Comparison of ENCODE assay signal across 9 mouse cellular contexts in genomic region chr15:6873807-6874600, GRCm38 (mm10). TPM values are rescaled to one million over a fixed set of nuclear protein-coding genes. Genes with fewer than 3 reads are reported as not detected.
DNase-seq lines count a peak whose midpoint lies in the region; ATAC-seq lines count a peak whose summit lies in the region.
"Had no signal": no experiment of that assay in that cellular context is flagged by ENCODE, and none has a peak within 500 bp of the region (broad histone marks: within the 10 kb centered on the region; RNA-seq: fewer than 3 reads in every experiment).

No protein-coding gene starts in this region.

- no peaks in the 10 kb centered on the region for H3K9me3 ChIP-seq in embryonic facial prominence, embryonic 14.5 days (ENCODE audit: control insufficient read depth, low read length)
- H3K9me3 ChIP-seq in heart, embryonic 14.5 days (ENCODE audit: control insufficient read depth, low read length), result no peaks in the 10 kb centered on the region
- H3K9me3 ChIP-seq in kidney, embryonic 16.5 days (ENCODE audit: low read length), result no peaks in the 10 kb centered on the region
- H3K9me3 ChIP-seq in stomach, embryonic 14.5 days (ENCODE audit: control insufficient read depth, low read depth, low read length), result no peaks in the 10 kb centered on the region
- H3K9me3 ChIP-seq: G1E had no signal

- WGBS in embryonic facial prominence, embryonic 14.5 days, result 2% methylated on average over 24 of the region's 52 CpGs
- WGBS in heart, embryonic 14.5 days, result under 1% methylated on average over 52 of the region's 52 CpGs
- under 1% methylated on average over 52 of the region's 52 CpGs for WGBS in kidney, embryonic 16.5 days
- WGBS in stomach, embryonic 14.5 days, result 2% methylated on average over 52 of the region's 52 CpGs

- H3K9ac ChIP-seq in embryonic facial prominence, embryonic 14.5 days (ENCODE audit: low read depth, low read length), result peak overlapping the region; percentile 53
- H3K9ac ChIP-seq in heart, embryonic 14.5 days (ENCODE audit: low read length), result peak overlapping the region; percentile 80
- H3K9ac ChIP-seq in kidney, embryonic 16.5 days (replicated peaks; ENCODE audit: low read length), result peak overlapping the region; percentile 64
- H3K9ac ChIP-seq in stomach, embryonic 14.5 days (replicated peaks; ENCODE audit: low read depth, low read length), result peak overlapping the region; percentile 25

- no peaks in the 10 kb centered on the region for H3K36me3 ChIP-seq in embryonic facial prominence, embryonic 14.5 days (ENCODE audit: control insufficient read depth, insufficient read depth, low read length)
- H3K36me3 ChIP-seq in heart, embryonic 14.5 days (ENCODE audit: control insufficient read depth, insufficient read depth, low read length), result no peaks in the 10 kb centered on the region
- no peaks in the 10 kb centered on the region for H3K36me3 ChIP-seq in kidney, embryonic 16.5 days (ENCODE audit: insufficient read depth, low read length)
- no peaks in the 10 kb centered on the region for H3K36me3 ChIP-seq in stomach, embryonic 14.5 days (ENCODE audit: control insufficient read depth, insufficient read depth, low read length)
- H3K36me3 ChIP-seq: G1E had no signal

- 0 out of 2 replicates have a peak, but pooled peaks cover 3% of the 10 kb centered on the region for H3K4me1 ChIP-seq in embryonic facial prominence, embryonic 14.5 days (ENCODE audit: control insufficient read depth, insufficient read depth, low read length)
- H3K4me1 ChIP-seq in heart, embryonic 14.5 days (ENCODE audit: control insufficient read depth in 2 of 2, insufficient read depth in 2 of 2, low read length in 2 of 2), result peaks cover 11 to 14% of the 10 kb centered on the region in 2 experiments
- H3K4me1 ChIP-seq in kidney, embryonic 16.5 days (ENCODE audit: insufficient read depth, low read length), result peaks cover 12% of the 10 kb centered on the region
- H3K4me1 ChIP-seq in stomach, embryonic 14.5 days (ENCODE audit: control insufficient read depth, insufficient read depth, low read length), result 0 out of 2 replicates have a peak, but pooled peaks cover 4% of the 10 kb centered on the region

- no peak overlapping the region for H3K27ac ChIP-seq in embryonic facial prominence, embryonic 14.5 days (replicated peaks; ENCODE audit: low read depth, low read length)
- peak overlapping the region; percentile 14 to 37; a peak in 2 of 4 replicates for H3K27ac ChIP-seq in heart, embryonic 14.5 days (replicated peaks in 1 of 2; ENCODE audit: control insufficient read depth in 1 of 2, insufficient read depth in 1 of 2, low read depth in 2 of 2, low read length in 2 of 2)
- no peak overlapping the region for H3K27ac ChIP-seq in kidney, embryonic 16.5 days (ENCODE audit: low read length)
- H3K27ac ChIP-seq in stomach, embryonic 14.5 days (ENCODE audit: low read length), result no peak overlapping the region

- peak; percentile 14 for DNase-seq in layer of hippocampus, adult 9-11 months
- no peak for DNase-seq in layer of hippocampus, adult 18-20 months (ENCODE audit: low spot score in 2 of 2)
- peak; percentile 43 for DNase-seq in embryonic facial prominence, embryonic 14.5 days (ENCODE audit: low spot score)
- peak; percentile 78 for DNase-seq in lung, postnatal 25 days (ENCODE audit: low spot score)
- no peak for DNase-seq in cerebellum, adult 18-20 months

- peak overlapping the region; percentile 44 for H3K4me3 ChIP-seq in embryonic facial prominence, embryonic 14.5 days (ENCODE audit: low read depth, low read length)
- H3K4me3 ChIP-seq in heart, embryonic 14.5 days (ENCODE audit: control insufficient read depth in 1 of 2, insufficient read depth in 1 of 2, low read depth in 1 of 2, low read length in 2 of 2), result peak overlapping the region; percentile 60 to 61
- peak overlapping the region; percentile 59 for H3K4me3 ChIP-seq in kidney, embryonic 16.5 days (ENCODE audit: low read length)
- peak overlapping the region; percentile 48 for H3K4me3 ChIP-seq in stomach, embryonic 14.5 days (ENCODE audit: low read depth, low read length)

- H3K27me3 ChIP-seq in embryonic facial prominence, embryonic 14.5 days (replicated peaks; ENCODE audit: control insufficient read depth, insufficient read depth, low read length), result peaks cover 26% of the 10 kb centered on the region
- no peaks in the 10 kb centered on the region for H3K27me3 ChIP-seq in heart, embryonic 14.5 days (ENCODE audit: control insufficient read depth, insufficient read depth, low read length)
- H3K27me3 ChIP-seq in kidney, embryonic 16.5 days (ENCODE audit: insufficient read depth, low read length), result 0 out of 2 replicates have a peak, but pooled peaks cover 4% of the 10 kb centered on the region
- 0 out of 2 replicates have a peak, but pooled peaks cover 2% of the 10 kb centered on the region for H3K27me3 ChIP-seq in stomach, embryonic 14.5 days (ENCODE audit: control insufficient read depth, insufficient read depth, low read length)

- peak; percentile 30; the same call in 1 of the 2 replicates for ATAC-seq in embryonic facial prominence, embryonic 14.5 days (ENCODE audit: low read depth)
- peak; percentile 49 for ATAC-seq in heart, embryonic 14.5 days (ENCODE audit: insufficient number of reproducible peaks, insufficient read depth, low FRiP score, low read depth)
- peak; percentile 68 for ATAC-seq in kidney, embryonic 16.5 days (ENCODE audit: low FRiP score, low TSS enrichment)
- peak; percentile 73 for ATAC-seq in stomach, embryonic 14.5 days (ENCODE audit: insufficient number of reproducible peaks, insufficient read depth, low FRiP score, low read depth)

- peak overlapping the region; percentile 84 for H3K4me2 ChIP-seq in embryonic facial prominence, embryonic 14.5 days (ENCODE audit: low read depth, low read length)
- peak overlapping the region; percentile 96 for H3K4me2 ChIP-seq in heart, embryonic 14.5 days (ENCODE audit: low read length)
- H3K4me2 ChIP-seq in kidney, embryonic 16.5 days (replicated peaks; ENCODE audit: low read depth, low read length), result peak overlapping the region; percentile 69
- peak overlapping the region; percentile 86 for H3K4me2 ChIP-seq in stomach, embryonic 14.5 days (replicated peaks; ENCODE audit: low read depth, low read length)

RNA-seq across cellular contexts. Expression of gene Osmr, which starts 0.8 kb away (rescaled TPM):
- total RNA-seq in layer of hippocampus, adult 18-20 months (2021), result 1 to 10 TPM; 2.9 to 4.5 TPM
- polyA plus RNA-seq in embryonic facial prominence, embryonic 14.5 days (2014; fragmentation: Nextera tagmentation; extraction: Ambion mirVana), result 1.5 and 1.9 TPM in 2 replicates
- 4.3 and 5.2 TPM in 2 replicates for polyA plus RNA-seq in heart, embryonic 14.5 days (2014; fragmentation: Nextera tagmentation; extraction: Ambion mirVana)
- 1.8 and 2.0 TPM in 2 replicates for polyA plus RNA-seq in kidney, embryonic 16.5 days (2015; fragmentation: Nextera tagmentation; extraction: Ambion mirVana)
- polyA plus RNA-seq in stomach, embryonic 14.5 days (2014; fragmentation: Nextera tagmentation; extraction: Ambion mirVana), result 1.1 and 2.0 TPM in 2 replicates
- polyA plus RNA-seq: G1E had no signal

Comparison
In these comparisons a context has a peak if more than half of its experiments do, and no peak if none do; other contexts are left out.
1. DNase-seq: peak in layer of hippocampus, adult 9-11 months (single experiment), embryonic facial prominence, embryonic 14.5 days (single experiment) and lung, postnatal 25 days (single experiment); none in layer of hippocampus, adult 18-20 months (0 of 2) and cerebellum, adult 18-20 months (0 of 2).
2. H3K27ac ChIP-seq: peak in heart, embryonic 14.5 days (2 of 2); none in embryonic facial prominence, embryonic 14.5 days (single experiment), kidney, embryonic 16.5 days (single experiment) and stomach, embryonic 14.5 days (single experiment).
3. H3K9ac ChIP-seq: peak in every context shown above with its lines; median percentile 80 in heart, embryonic 14.5 days; 64 in kidney, embryonic 16.5 days; 53 in embryonic facial prominence, embryonic 14.5 days; 25 in stomach, embryonic 14.5 days.
4. Peak in every context shown above with its lines, with median percentiles within 50 percentile points of each other: ATAC-seq, H3K4me2 ChIP-seq and H3K4me3 ChIP-seq.